Mouse (Mus musculus) liver, embryonic 14.5 days (tissue): Measurements from ENCODE around the gene Nadk. TPM values are rescaled to one million over a fixed set of nuclear protein-coding genes. Genes with fewer than 3 reads are reported as not detected.
A peak's percentile ranks its signal among the peaks of the same experiment; 100 is the strongest.

Experiments
- ATAC-seq: fragments of 200-750 bp; cut with Nextera tagmentation; 2 replicates; pipeline ENCODE4 v1.8.0; 2017; ENCODE audit warnings: moderate number of reproducible peaks, mild to moderate bottlenecking, moderate library complexity; ENCODE audit not compliant: insufficient read depth
- DNase-seq, 3 experiments: peaks; one replicate each; pipeline ENCODE4 v3.0.0-alpha.2; 2012 to 2013; ENCODE audit warnings: low read depth in 3 of 3, low spot score in 3 of 3
- H3K27ac ChIP-seq: fragments of 300-500 bp; sonication (generic); 2 replicates; pipeline ENCODE4 v1.5.1; 2014; ENCODE audit warnings: moderate library complexity, mild to moderate bottlenecking, control low read depth, inconsistent platforms
- H3K27me3 ChIP-seq: fragments of 300-500 bp; sonication (generic); 2 replicates; pipeline ENCODE4 v1.6.1; 2014; ENCODE audit warnings: mild to moderate bottlenecking, low read length, moderate library complexity; ENCODE audit not compliant: control insufficient read depth, insufficient read depth
- H3K36me3 ChIP-seq: fragments of 300-500 bp; sonication (generic); replicated peaks from 2 replicates; pipeline ENCODE4 v1.6.1; 2014; ENCODE audit warnings: low read depth; ENCODE audit not compliant: control insufficient read depth, insufficient read depth
- H3K4me1 ChIP-seq, 2 experiments: fragments of 200-500 bp in 1 of 2; fragments of 300-500 bp in 1 of 2; sonication (generic) in 1 of 2; replicated peaks; 2 replicates each; pipeline ENCODE4 v1.6.1; 2012 to 2014; ENCODE audit warnings: antibody characterized with exemption in 1 of 2, inconsistent platforms in 1 of 2, low read length in 1 of 2; ENCODE audit not compliant: control insufficient read depth in 2 of 2, insufficient read depth in 2 of 2
- H3K4me2 ChIP-seq: fragments of 300-500 bp; sonication (generic); 2 replicates; pipeline ENCODE4 v1.6.1; 2014; ENCODE audit warnings: low read depth, mild to moderate bottlenecking, control low read depth, moderate library complexity
- H3K4me3 ChIP-seq, 2 experiments: fragments of 200-500 bp in 1 of 2; fragments of 300-500 bp in 1 of 2; sonication (generic) in 1 of 2; 2 replicates each; pipeline ENCODE4 v1.5.1; 2012 to 2014; ENCODE audit warnings: low read depth in 2 of 2, low read length in 2 of 2, mild to moderate bottlenecking in 2 of 2, control low read depth in 1 of 2, inconsistent platforms in 1 of 2, moderate library complexity in 1 of 2; ENCODE audit not compliant: insufficient read depth in 1 of 2
- H3K9ac ChIP-seq: fragments of 300-500 bp; sonication (generic); replicated peaks from 2 replicates; pipeline ENCODE4 v1.6.1; 2014; ENCODE audit warnings: mild to moderate bottlenecking, control low read depth, moderate library complexity
- H3K9me3 ChIP-seq: fragments of 300-500 bp; sonication (generic); 2 replicates; pipeline ENCODE4 v1.6.1; 2016; ENCODE audit warnings: low read length, mixed read lengths; ENCODE audit not compliant: control insufficient read depth
- CTCF ChIP-seq: IDR thresholded peaks from 2 replicates; pipeline ENCODE4 v1.5.1; 2016; ENCODE audit warnings: antibody characterized with exemption, low read depth, control low read depth
- EP300 ChIP-seq: IDR thresholded peaks from 2 replicates; pipeline ENCODE4 v1.6.1; 2016; ENCODE audit warnings: antibody characterized with exemption, low read depth
- WGBS: fragments of 180-500 bp; shearing (Covaris S2); extraction: QIAGEN DNeasy Blood & Tissue Kit; methylation state at CpG from one replicate; pipeline ENCODE4 v1.1.7; 2014; ENCODE audit not compliant: insufficient replicate concordance; 5-methylcytosine and 5-hydroxymethylcytosine counted together
- polyA plus RNA-seq, 2 experiments: library from polyadenylated mRNA; depleted of rRNA in 1 of 2; stranded (reverse) in 1 of 2; unstranded in 1 of 2; fragments of >200 nt; fragmentation: Nextera tagmentation in 1 of 2; extraction: Ambion mirVana in 1 of 2; gene quantifications; 2 replicates each; pipeline versions ENCODE4 v1.2.1 to v1.2.3; 2012 to 2014

Gene Nadk
- polyA plus RNA-seq, 2 experiments: 32.2 to 40.2 TPM

DNA sequence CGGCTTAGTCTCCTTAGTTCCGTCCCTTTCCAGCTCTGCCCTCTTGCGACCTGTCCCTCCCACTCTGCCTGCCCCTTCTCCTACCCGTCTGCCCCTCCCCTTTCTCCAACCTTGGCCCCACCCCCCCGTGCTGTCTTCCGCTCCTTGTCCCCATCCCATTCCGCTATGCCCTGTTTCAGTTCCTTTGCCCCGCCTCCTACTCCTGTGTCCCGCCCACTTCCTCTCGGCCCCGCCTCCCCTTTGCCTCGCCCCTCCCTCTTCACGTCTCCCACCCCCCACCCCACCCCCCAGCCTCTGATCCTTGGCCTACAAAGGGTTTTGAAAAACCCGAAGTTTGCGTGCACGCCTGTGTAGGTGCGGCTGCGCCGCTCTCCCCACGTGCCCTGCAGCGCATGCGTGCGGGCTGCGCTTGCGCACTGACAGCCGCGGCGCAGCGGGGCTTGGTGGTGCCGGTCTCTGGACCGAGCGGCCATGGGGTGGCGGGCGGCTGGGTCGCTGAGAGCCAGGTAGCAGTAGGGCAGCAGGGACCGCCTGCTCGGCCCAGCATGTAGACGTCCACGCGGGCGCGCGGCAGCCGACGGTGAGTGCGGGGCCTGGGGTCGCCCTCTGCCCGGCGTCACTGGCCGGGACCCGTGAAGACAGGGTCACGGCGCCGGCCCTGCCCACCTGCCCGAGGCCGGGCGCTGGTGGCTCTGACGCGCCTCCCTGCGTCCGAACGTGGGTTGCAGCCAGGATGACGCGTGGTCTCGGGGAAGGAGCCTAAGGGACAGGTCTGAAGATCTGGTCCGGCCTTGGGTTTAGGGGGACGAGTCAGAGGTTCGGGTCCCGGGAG lies 1.4 kb downstream of the Nadk start:
- H3K36me3 ChIP-seq: peaks cover 4% of the 10 kb centered on the region
- H3K4me3 ChIP-seq: peak overlapping the region; percentile 71 to 89
- DNase-seq (peak; percentile 95), ATAC-seq (peak; percentile 93)
- TF ChIP-seq CTCF: peak; percentile 73
- no peak for TF ChIP-seq EP300
- H3K4me2 ChIP-seq: peak overlapping the region; percentile 82
- WGBS: under 1% methylated on average over 68 of the region's 69 CpGs
- no peaks in the 10 kb centered on the region for H3K9me3 ChIP-seq
- peak overlapping the region; percentile 81 for H3K9ac ChIP-seq
- H3K27ac ChIP-seq: peak overlapping the region; percentile 73
- no peaks in the 10 kb centered on the region for H3K27me3 ChIP-seq
- peaks cover 16 to 47% of the 10 kb centered on the region in 2 experiments for H3K4me1 ChIP-seq

DNA sequence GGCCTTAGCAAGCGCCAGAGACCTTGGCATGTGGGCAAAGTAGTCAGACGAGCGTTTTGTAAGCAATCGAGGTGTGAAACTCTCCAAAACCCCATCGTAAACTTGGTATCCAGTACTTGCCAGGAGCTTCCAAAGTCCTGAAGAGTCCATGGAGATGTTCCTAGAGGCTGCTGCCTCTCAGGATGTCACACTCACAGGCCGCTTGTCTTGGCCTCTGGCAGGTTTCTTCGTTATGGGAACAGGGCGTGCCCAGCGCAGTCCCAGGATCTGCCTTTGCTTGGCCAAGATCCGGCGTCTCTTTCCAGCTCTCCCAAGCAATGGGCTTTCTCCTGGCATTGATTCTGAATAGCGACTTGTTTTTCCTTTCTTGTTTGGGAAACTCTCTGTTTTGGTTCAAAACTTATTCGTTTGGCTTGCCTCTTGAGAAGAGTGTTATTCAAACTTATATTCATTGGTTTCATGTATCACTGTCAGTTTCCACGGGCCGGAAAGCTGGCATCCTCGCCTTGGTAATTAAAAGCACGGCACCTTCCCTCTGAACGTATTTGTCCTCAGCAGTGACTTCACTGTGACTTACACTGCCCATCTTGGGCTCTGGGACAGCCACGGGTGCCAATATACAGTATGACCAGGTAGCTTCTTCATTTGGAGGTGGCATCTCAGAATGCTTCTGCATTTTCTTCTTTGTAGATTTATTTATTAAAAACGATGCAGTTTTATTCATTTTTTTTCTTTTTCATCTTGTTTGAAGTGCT lies 2.3 kb downstream of the Nadk start:
- no peaks in the 10 kb centered on the region for H3K27me3 ChIP-seq
- H3K4me1 ChIP-seq: peaks cover 16 to 47% of the 10 kb centered on the region in 2 experiments
- WGBS: 10% methylated on average over 20 of the region's 20 CpGs
- H3K4me3 ChIP-seq: peak overlapping the region; percentile 71 to 89
- peak overlapping the region; percentile 82 for H3K4me2 ChIP-seq
- TF ChIP-seq EP300: no peak
- no peak for TF ChIP-seq CTCF
- no peak for ATAC-seq
- no peaks in the 10 kb centered on the region for H3K9me3 ChIP-seq
- peak in 1 of 3 experiments; percentile 43 for DNase-seq
- H3K9ac ChIP-seq: peak overlapping the region; percentile 81
- peak overlapping the region; percentile 73 for H3K27ac ChIP-seq
- H3K36me3 ChIP-seq: peaks cover 4% of the 10 kb centered on the region

- H3K9me3 ChIP-seq: no peaks in the 10 kb centered on the region
- WGBS: 69% methylated on average over 8 of the region's 8 CpGs
- no peak overlapping the region for H3K27ac ChIP-seq
- peak overlapping the region; percentile 15; the same call in 1 of the 2 replicates for H3K4me2 ChIP-seq
- H3K36me3 ChIP-seq: no peaks in the 10 kb centered on the region
- TF ChIP-seq CTCF (no peak), EP300 (no peak)
- no peak overlapping the region for H3K9ac ChIP-seq
- no peak overlapping the region for H3K4me3 ChIP-seq
- peaks cover 16 to 40% of the 10 kb centered on the region in 2 experiments for H3K4me1 ChIP-seq
- DNase-seq (no peak), ATAC-seq (no peak)
- H3K27me3 ChIP-seq: no peaks in the 10 kb centered on the region
Measured at GRCm38 (mm10) chr4:155566555-155566954, 4.4 kb downstream of the Nadk start.

DNA sequence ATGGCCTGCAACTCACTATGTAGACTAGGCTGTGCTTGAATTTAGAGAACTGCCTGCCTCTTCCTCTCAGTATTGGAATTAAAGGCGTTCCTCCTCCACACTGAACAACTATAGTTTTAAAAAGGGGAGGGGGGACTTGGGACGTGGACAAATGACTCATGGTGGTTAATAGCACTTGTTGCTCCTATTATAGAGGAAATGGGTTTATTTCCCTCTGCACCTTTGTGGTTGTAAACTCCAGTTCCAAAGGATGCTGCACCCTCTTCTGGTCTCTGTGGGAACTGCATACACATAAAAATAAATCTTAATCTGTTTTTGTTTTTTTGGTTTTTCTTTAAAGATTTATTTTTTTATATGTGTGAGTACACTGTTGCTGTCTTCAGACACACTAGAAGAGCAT lies 6.0 kb downstream of the Nadk start:
- no peaks in the 10 kb centered on the region for H3K27me3 ChIP-seq
- H3K9me3 ChIP-seq: no peaks in the 10 kb centered on the region
- H3K4me1 ChIP-seq: peaks cover 10 to 32% of the 10 kb centered on the region in 2 experiments; a peak in 3 of 4 replicates
- no peak for ATAC-seq
- no peak overlapping the region; the same call in 1 of the 2 replicates for H3K4me2 ChIP-seq
- DNase-seq: no peak
- 11% methylated on average over 2 of the region's 2 CpGs for whole genome bisulfite sequencing
- no peak for TF ChIP-seq EP300
- peak; percentile 74 for TF ChIP-seq CTCF
- H3K36me3 ChIP-seq: no peaks in the 10 kb centered on the region
- H3K9ac ChIP-seq: no peak overlapping the region
- no peak overlapping the region for H3K27ac ChIP-seq
- H3K4me3 ChIP-seq: no peak overlapping the region
